Mouse (Mus musculus) brown adipose tissue, adult 24 weeks (tissue): ENCODE measurements around the gene Mfsd4a. TPM values are rescaled to one million over a fixed set of nuclear protein-coding genes. Genes with fewer than 3 reads are reported as not detected.

Source experiments
- H3K27ac ChIP-seq: fragments of 200-500 bp; replicated peaks from 2 replicates; pipeline ENCODE4 v1.5.1; 2012; ENCODE audit warnings: low read depth, mild to moderate bottlenecking, low read length
- H3K4me1 ChIP-seq: fragments of 200-500 bp; 2 replicates; pipeline ENCODE4 v1.6.1; 2012; ENCODE audit warnings: low read length, mixed read lengths; ENCODE audit not compliant: control insufficient read depth, insufficient read depth, insufficient read length
- H3K4me3 ChIP-seq: fragments of 200-500 bp; 2 replicates; pipeline ENCODE4 v1.5.1; 2012; ENCODE audit warnings: low read depth, mild to moderate bottlenecking, low read length, moderate library complexity; ENCODE audit not compliant: insufficient read depth
- polyA plus RNA-seq: library from polyadenylated mRNA; stranded (reverse); fragments of >200 nt; gene quantifications from 2 replicates; pipeline ENCODE4 v1.2.4, GENCODE M21; 2012; ENCODE audit not compliant: missing spikeins, insufficient read depth, insufficient read length

The Mfsd4a gene
- polyA plus RNA-seq, 1 experiment: 0.44 TPM

GRCm38 (mm10) chr1:132088181-132088671 is 20.4 kb upstream of the Mfsd4a start:
- Histone ChIP-seq H3K27ac (no peak overlapping the region), H3K4me1 (no peaks in the 10 kb centered on the region)

GRCm38 (mm10) chr1:132085181-132086049 is 17.6 kb upstream of the Mfsd4a start:
- H3K4me3 ChIP-seq: no peak overlapping the region
- no peak overlapping the region for H3K27ac ChIP-seq
- H3K4me1 ChIP-seq: no peaks in the 10 kb centered on the region

More at GRCm38 (mm10) chr1:132088181-132088671, 20.4 kb upstream of the Mfsd4a start:
- no peak overlapping the region for H3K4me3 ChIP-seq

- Histone ChIP-seq H3K27ac (no peak overlapping the region), H3K4me3 (no peak overlapping the region)
Measured at GRCm38 (mm10) chr1:132078413-132078812, 10.6 kb upstream of the Mfsd4a start.

GRCm38 (mm10) chr1:132075576-132075975 is 7.7 kb upstream of the Mfsd4a start:
- Histone ChIP-seq H3K27ac (no peak overlapping the region), H3K4me3 (no peak overlapping the region), H3K4me1 (no peaks in the 10 kb centered on the region)

More at GRCm38 (mm10) chr1:132078413-132078812, 10.6 kb upstream of the Mfsd4a start:
- H3K4me1 ChIP-seq: no peaks in the 10 kb centered on the region

- no peaks in the 10 kb centered on the region for H3K4me1 ChIP-seq
- H3K27ac ChIP-seq: no peak overlapping the region
- H3K4me3 ChIP-seq: no peak overlapping the region
Measured at GRCm38 (mm10) chr1:132070659-132071058, 2.8 kb upstream of the Mfsd4a start.

- Histone ChIP-seq H3K27ac (no peak overlapping the region), H3K4me1 (no peaks in the 10 kb centered on the region), H3K4me3 (no peak overlapping the region)
Measured at GRCm38 (mm10) chr1:132069436-132069835, 1.6 kb upstream of the Mfsd4a start.

DNA sequence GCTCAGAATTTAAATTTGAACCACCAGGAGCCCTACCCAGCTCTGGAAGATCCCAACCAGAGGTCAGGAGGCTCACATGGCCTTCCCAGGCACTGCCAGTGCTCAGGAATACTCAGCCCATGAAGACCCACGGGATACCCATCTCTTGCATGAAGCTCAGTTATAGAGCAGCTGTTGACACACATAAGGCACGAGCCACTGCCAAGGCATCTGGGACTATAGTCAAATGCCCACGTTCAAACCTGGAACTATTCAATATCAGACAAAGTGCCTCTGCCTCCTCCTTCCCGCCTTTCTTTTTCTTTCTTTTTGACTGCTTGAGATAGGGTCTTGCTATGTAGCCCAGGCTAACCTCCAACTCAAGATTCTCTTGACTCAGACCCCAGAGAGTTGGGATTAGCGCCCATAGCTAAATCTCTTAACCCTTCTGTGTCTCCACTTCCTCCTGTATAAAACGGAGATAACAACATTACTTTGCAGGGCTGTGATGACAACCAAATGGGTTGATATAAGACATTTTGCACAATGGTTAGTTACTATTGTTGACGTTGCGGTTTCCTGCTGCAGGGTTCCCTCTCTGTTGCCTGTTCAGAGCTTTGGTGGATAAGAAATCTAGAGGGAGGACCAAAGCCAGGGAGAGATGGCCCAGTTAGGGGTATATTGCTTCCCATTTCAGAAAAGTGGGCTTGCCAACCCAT is 2.2 kb downstream of the Mfsd4a start:
- Histone ChIP-seq H3K4me1 (no peaks in the 10 kb centered on the region), H3K27ac (no peak overlapping the region), H3K4me3 (no peak overlapping the region)

DNA sequence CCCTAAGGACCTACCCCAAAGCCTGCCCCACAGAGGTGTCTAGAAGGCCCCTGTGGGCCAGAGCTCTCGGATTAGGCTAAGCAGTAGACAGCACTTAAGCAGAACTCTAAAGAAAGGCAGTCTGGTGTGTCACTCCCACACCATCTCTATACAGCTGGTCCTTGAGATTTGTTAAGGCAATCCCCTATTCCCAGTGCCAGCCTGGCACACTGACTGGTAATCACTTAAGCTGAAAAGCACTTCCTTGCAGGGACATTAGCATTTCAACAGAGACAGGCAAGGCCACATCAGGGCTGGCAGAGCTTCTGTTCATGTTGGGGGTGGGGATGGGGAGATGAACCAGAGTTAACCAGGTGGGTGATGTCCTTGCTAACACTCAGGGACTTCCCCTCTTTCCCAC is 2.9 kb downstream of the Mfsd4a start:
- Histone ChIP-seq H3K4me1 (no peaks in the 10 kb centered on the region), H3K4me3 (no peak overlapping the region), H3K27ac (no peak overlapping the region)

DNA sequence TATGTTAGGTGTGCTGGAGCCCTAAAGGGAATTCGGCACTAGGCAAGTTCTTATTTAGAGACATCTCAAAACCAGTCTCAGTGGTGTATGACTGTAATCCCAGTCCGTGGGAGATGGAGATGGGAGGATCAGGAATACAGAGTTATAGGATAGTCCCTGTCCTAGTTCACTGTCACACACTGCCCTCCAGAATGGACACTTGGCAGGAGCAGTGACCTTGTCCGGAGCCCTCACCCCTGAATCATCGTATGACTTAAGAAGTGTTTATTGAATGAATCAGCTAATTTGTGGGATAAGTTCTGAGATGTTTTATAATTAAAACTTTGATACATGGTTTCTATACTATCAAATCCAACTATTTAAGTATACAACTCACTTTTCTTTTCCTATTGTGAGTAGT is 4.8 kb downstream of the Mfsd4a start:
- Histone ChIP-seq H3K4me3 (no peak overlapping the region), H3K4me1 (no peaks in the 10 kb centered on the region), H3K27ac (no peak overlapping the region)

DNA sequence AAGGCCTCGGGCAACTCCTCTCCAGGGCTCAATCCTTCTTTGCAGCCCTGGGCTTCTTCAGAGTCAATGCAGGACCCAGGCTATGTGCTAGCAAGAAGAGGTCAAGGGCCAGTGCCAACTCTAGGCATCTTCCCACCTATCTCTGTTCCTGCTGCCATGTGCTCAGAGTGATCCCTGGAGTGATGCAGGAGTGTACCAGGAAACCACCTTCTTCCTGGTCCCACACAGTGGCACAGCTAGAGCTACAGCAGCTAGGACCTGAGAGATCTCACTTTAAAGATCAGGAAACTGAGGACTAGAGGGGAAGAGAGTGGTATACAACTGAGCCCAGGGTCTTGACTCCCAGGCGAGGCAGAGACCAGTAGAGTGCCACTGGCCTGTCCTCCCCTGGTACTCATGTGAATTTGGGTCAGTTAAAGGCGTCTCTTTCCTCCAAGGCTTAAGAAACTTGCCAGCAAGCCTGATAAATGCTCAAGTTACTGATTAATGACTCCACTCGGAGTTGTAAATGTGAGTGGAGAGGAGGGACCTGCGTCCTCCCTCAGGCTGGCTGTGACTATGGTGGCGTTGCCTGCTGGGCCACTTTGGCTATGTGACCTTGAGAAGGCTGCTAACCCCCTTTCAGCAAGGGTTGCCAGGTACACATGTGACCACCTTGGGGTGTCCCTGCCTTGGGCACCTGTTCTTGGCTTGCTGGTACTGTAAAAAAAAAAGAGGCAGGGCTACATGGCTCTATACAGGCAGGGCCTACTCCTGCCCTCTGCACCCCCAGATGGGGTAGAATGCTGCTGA is 5.9 kb downstream of the Mfsd4a start:
- H3K4me3 ChIP-seq: no peak overlapping the region
- H3K27ac ChIP-seq: no peak overlapping the region
- no peaks in the 10 kb centered on the region for H3K4me1 ChIP-seq

DNA sequence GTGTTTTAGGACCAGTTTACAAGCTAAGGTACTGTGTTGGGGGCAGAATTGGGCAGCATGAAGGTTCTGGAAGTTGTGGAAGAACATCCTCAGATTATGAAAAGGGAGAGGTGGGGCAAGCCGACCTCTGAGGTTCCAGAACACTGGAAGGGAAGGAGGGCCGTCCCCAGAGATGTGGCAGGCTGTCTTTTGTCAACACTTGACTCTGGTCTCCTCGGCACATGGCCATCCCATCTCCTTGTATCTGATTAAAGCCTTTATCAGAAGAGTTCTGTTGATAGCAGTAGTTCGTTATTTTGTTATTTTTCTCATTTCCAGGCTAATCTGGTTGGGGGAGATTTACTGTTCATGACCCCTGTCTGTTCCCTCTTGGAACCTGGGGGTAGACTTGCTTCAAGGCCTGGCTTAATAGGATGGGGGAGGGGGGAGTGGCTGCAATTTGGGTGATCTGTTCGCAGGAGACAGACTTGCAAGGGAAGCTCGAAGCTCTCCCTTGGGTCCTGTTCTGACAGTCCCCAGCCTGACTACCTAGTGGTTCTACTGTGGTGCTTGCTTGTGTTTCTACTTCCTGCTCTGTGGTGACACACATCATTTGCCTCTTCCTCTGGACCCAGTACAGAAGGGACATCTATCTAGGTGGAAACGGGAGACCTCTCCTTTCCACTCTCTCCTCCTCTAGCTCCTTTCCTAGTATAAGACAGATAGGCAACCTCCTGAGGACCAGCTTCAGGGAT is 7.7 kb downstream of the Mfsd4a start:
- H3K27ac ChIP-seq: no peak overlapping the region
- no peaks in the 10 kb centered on the region for H3K4me1 ChIP-seq
- H3K4me3 ChIP-seq: no peak overlapping the region

DNA sequence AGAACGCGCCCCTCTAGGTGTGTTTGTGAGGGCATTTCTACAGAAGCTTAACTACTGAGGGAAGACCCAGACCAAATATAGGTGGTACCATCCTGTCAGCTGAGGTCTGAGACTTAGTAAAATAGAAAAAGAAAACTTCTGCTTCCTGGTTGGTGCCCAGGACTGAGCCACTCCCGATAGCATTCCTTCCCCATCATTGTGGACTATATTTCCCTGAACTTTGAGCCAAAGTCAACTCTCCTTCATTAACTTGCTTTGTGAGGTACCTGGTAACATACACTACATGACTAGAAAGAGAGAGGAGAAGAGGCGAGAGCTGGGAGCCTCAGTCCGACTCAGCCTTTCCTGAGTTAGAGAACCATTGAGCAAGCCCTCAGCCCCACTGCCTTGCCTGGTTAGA is 9.3 kb downstream of the Mfsd4a start:
- no peak overlapping the region for H3K27ac ChIP-seq
- H3K4me3 ChIP-seq: no peak overlapping the region
- H3K4me1 ChIP-seq: no peaks in the 10 kb centered on the region

DNA sequence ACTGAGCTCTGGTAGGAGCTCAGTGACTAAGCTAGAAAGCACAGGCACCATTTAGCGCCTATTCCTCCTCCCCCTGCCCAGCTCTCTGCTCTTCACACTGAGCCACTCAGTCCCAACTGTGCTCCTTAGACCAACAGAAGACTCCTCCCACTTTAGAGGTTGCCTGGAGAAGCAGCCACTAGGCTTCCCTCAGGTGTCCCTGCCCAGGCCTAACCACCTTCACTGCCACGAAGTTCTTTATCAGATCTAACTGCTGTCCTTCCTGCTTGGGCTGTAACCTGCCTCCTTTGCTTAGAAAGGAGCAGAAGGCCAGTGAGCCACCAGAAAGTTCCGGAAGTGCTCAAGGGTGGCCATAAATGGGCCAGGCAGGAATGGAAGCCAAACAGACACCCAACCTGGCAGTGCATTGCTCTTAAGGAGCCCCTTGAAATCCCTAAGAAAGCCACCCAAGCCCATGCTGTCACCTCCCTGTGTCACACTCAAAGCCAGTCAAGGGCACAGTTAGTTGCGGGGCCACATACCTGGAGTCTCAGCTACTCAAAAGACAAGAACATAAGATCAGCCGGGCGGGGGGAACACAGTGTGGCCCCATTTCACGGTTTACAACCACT is 12.7 kb downstream of the Mfsd4a start:
- Histone ChIP-seq H3K27ac (no peak overlapping the region), H3K4me3 (no peak overlapping the region), H3K4me1 (no peaks in the 10 kb centered on the region)

- Histone ChIP-seq H3K4me1 (no peaks in the 10 kb centered on the region), H3K4me3 (no peak overlapping the region), H3K27ac (no peak overlapping the region)
Measured at GRCm38 (mm10) chr1:132054387-132054786, 13.5 kb downstream of the Mfsd4a start.
